Mouse (Mus musculus): ENCODE measurements around the gene Efcab8.
A peak's percentile ranks its signal among the peaks of the same experiment; 100 is the strongest.
"Not testable (repeated sequence)": the region's sequence is repeated elsewhere in the genome, so short reads cannot be mapped to it uniquely, and the experiment has no call there.

The Efcab8 gene

DNA sequence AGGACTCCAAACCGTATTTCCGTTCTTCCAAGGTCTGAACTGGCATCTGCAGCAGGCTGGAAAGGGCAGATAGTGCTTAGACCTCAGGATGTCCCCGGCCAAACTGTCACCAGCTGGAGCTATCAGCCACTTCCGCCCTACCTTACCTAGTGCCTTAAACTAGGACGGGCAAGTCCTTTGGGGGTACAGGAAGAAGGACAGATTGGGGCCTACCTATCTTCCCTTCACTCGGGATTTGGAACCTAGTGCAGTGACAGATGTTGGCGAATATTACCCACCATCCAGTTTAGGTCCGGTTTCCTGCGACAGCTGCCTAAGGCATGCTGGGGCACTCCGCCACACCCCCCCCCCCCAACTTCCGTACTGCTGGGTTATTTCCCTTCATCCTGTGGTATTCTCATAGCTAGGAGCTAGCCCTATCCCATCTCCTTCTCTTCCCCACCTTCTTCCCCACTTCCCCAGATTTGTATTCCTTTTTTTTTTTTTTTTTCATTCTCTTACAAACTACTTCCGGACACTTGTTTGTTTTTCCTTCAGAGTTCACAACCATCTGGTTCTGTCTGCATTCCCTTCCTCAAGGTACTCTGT lies at the start of gene Efcab8:
Gene Efcab8 (plus strand): TSS at position 538 of the 588 bp plus-strand sequence.
- DNase-seq (ENCODE audit: low read depth, low spot score): no peak

- DNase-seq (ENCODE audit: low read depth, low spot score): no peak
Measured at GRCm38 (mm10) chr2:153734033-153734432, 45.7 kb upstream of the Efcab8 start.

GRCm38 (mm10) chr2:153740500-153741436 lies 39.0 kb upstream of the Efcab8 start, which contains the start of gene Mapre1:
TSS of gene Mapre1 (plus strand) at chr2:153741274.
- DNase-seq (ENCODE audit: low read depth, low spot score): peak; percentile 99

GRCm38 (mm10) chr2:153741437-153742065 lies 38.2 kb upstream of the Efcab8 start:
- DNase-seq (ENCODE audit: low read depth, low spot score): peak; percentile 32

GRCm38 (mm10) chr2:153747994-153748393 lies 31.7 kb upstream of the Efcab8 start:
- no peak for DNase-seq (ENCODE audit: low read depth, low spot score)

DNA sequence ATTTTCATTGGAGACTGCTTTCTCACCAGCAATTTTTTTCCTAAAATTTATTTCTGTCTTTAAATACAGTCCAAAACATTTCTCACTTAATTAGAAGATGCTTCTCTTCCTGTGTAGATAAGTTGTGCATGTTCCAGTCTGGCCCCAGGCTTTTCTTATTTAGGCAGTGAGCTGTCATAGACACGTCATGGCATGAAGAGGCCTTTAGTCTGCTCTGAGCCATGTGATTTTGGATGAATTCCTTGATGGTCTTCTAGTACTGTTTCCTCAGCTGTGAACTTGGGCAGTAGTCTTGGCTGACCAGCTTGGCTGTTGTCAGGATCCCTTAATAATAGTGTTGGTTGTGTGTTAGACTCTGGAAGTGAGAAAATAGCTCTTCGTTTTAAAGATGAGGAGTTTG lies 29.4 kb upstream of the Efcab8 start:
- no peak for DNase-seq (ENCODE audit: low read depth, low spot score)

DNA sequence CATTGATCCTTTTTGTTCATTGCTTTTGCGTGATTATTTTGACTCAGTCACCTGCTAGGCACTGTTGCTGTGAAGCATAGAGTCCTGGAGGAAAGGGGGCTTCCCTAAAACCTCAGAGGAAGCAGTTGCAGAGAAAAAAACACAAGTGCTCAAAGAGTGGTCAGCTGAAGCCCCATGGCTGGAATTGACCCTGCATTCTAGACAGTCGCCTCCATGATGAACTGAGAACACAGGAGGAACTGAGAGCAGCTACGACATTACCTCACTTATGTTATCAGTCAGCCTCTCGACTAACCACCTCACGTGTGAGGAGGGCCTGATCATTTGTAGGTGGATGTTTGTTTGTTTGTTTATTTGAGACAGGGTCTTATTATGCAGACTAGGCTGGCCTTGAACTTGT lies 17.6 kb upstream of the Efcab8 start:
- no peak for DNase-seq (ENCODE audit: low read depth, low spot score)

DNA sequence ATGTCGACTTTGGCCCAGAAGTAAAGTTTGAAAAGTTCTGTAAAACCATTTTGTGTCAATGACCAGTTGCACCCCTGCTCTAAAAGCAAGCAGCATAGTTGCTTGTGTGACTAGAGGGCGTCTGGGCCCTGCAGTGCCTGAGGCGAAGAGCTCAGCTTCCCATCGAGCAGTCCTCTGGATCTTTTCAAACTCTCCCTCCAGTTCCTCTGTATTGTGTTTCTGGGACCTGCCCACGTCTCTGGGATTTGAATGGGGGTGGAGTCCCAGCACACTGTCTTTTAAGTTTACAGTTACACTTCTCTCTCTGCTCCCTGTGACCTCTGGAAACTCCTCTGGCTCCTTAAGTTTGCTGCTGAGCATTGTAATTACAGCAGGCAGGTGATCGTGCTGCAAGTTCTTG lies 12.2 kb upstream of the Efcab8 start:
- no peak for DNase-seq (ENCODE audit: low read depth, low spot score)

GRCm38 (mm10) chr2:153768881-153769280 lies 10.8 kb upstream of the Efcab8 start:
- no peak for DNase-seq (ENCODE audit: low read depth, low spot score)

GRCm38 (mm10) chr2:153772950-153773349 lies 6.8 kb upstream of the Efcab8 start:
- DNase-seq (ENCODE audit: low read depth, low spot score): no peak

- DNase-seq (ENCODE audit: low read depth, low spot score): no peak
Measured at GRCm38 (mm10) chr2:153775472-153775871, 4.3 kb upstream of the Efcab8 start.

DNA sequence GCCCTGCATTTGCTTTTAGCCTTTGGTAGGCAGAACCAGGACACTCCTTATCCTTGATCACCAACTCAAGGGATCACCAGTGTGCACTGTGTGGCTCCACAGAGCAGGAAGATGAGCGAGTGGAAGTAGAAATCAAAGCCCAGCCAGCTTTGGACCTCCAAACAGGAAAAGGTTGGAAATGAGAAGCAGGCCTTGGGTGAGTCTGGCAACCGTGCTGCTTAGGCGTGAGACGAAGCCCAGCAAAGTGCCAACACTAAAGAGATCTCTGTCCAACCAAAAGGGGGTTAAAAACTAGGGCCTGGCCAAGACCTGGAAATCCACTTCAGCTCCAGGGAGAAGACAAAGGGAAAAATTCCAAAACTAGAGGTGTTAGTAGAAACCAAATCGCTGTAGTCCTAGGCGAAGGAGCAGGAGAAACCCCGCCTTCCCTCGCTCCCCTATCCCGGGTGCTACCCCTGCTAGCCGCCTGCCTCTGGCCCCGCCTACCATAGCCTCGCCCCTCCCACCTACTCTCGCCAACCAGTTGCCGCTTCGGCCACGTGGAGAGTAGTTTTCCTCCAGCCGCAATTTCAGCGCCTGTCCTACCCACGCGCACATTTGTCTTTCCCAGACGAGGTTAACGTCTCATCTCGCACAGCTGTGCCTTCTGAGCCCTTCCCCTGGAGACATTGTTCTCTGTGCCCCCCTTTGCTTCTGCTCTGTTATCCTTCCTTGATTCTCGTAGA lies 931 bp upstream of the Efcab8 start:
- DNase-seq (ENCODE audit: low read depth, low spot score): peak; percentile 40

GRCm38 (mm10) chr2:153781181-153781580 lies 1.4 kb downstream of the Efcab8 start:
- no peak for DNase-seq (ENCODE audit: low read depth, low spot score)

DNA sequence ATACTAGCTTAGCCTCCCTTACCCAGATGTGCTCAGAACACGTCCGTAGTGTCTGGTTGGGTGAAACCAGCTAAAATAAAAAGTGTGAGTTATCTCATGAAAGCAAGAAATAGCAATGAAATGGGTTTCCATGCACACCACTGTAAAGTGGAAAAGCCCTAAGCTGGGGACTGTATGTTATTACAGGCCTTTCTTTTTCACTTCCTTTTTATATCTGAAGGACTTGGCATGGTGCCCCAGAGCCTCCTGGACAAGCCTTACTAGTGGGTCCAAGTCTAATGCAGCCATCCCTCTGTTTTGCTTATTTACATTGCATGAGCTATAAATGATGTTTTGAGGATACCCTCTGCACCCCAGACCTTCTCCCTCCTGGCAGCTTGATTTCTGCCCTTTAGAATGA lies 4.9 kb downstream of the Efcab8 start:
- no peak for DNase-seq (ENCODE audit: low read depth, low spot score)

DNA sequence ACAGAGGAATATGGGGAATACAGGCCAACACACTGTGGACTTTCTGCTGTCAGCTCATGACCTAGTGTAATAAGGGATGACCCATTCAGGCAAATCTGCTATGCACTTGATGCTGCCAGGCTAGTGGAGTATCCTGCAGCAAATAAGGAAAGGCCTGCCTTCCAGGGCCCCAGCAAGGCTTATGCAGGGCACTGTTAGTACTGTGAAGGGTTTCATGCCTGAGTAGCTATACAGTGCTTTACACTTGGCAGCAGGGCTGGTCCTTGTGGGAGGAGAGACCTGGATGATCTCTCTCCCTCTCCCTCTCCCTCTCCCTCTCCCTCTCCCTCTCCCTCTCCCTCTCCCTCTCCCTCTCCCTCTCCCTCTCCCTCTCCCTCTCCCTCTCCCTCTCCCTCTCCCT lies 13.6 kb downstream of the Efcab8 start:
- no peak for DNase-seq (ENCODE audit: low read depth, low spot score)

DNA sequence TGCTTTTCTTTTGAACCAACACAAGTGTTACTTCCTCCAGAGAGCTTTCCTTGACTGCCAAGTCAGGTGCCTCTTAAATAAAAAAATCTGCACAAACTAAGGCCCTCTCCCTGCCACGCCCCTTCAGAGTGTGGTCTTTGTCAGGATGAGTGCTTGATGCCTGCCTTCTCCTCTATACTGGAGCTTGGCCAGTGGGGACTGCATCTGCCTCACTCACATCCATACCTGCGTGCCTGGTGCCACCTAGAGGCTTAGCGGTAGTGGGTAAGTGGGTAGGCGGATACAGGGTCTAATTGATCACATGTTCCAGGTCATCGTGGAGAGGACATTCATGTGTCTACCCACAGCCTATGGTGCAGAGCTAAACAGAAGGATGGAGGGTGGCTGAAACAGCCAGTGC lies 15.4 kb downstream of the Efcab8 start:
- no peak for DNase-seq (ENCODE audit: low read depth, low spot score)

- DNase-seq (ENCODE audit: low read depth, low spot score): not testable (repeated sequence)
Measured at GRCm38 (mm10) chr2:153807464-153807863, 27.7 kb downstream of the Efcab8 start.

DNA sequence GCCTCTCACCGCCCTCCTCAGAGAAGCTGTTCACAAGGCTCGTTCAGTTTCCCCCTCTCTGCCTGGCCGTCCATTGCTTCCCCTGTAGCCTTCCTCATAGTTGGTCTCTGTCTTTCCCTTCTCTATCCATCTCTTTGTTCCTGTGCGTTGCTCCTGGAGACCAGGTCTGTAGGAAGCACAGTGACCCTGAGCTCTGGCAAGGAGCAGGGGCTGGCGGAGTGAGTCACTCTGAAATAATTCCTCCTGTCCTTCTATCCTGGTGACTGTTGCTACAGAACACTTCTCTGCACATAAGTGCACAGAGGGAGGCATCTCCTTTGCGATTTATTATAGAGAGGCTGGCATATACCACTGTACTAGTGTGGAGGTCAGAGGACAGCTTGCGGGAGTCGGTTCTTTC lies 28.4 kb downstream of the Efcab8 start:
- DNase-seq (ENCODE audit: low read depth, low spot score): no peak

DNA sequence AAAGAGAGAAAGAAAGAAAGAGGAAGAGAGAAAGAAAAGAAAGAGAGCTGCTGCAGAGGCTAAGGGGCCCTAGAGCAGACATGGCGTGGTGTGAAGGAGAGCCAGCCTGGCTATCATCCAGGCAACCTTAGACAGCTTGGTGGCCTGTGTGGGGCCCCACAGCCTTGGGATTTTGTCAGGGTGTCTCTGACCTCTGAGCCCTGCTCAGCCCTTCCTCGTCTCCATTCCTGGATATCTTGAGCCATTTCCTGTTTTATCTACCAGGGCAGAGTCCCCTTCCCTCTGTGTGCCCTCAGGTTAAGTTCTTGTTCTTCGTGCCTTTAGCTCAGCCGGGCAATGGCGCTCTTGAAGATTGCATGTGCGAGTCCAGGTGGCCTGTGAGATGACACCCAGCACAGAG lies 29.1 kb downstream of the Efcab8 start:
- no peak for DNase-seq (ENCODE audit: low read depth, low spot score)

DNA sequence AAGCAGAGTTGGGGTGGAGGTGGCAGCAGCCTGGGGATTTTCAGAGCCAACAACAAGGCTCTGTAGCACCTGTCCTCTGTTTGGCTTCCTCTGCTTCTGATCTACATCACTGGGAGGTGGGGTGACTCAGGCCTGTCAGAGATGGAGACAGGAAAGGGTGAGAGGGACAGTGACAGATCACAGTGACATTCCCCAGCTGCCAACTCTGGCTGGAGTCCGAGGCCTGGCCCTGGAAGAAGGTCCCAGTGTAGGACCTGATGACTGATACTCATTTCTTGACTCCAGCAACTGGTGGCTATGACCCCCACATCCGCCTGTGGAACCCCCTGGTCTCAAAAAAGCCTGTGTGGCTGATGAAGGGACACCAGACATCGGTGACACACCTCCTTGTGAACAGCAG lies 30.2 kb downstream of the Efcab8 start:
- DNase-seq (ENCODE audit: low read depth, low spot score): no peak

- DNase-seq (ENCODE audit: low read depth, low spot score): no peak
Measured at GRCm38 (mm10) chr2:153822005-153822543, 42.3 kb downstream of the Efcab8 start.

GRCm38 (mm10) chr2:153824593-153824992 lies 44.9 kb downstream of the Efcab8 start:
- no peak for DNase-seq (ENCODE audit: low read depth, low spot score)

All from c-Kit-negative CD71-positive TER-119-positive erythroid progenitor cells, embryonic 14.5 days (primary cell).